Comparison of ENCODE assay signal across 21 mouse cellular contexts in genomic region chr9:21587678-21588349, GRCm38 (mm10). TPM values are rescaled to one million over a fixed set of nuclear protein-coding genes. Genes with fewer than 3 reads are reported as not detected.
DNase-seq lines count a peak whose midpoint lies in the region; ATAC-seq and TF ChIP-seq lines count a peak whose summit lies in the region.
"Had no signal": no experiment of that assay in that cellular context is flagged by ENCODE, and none has a peak within 500 bp of the region (broad histone marks: within the 10 kb centered on the region; RNA-seq: fewer than 3 reads in every experiment).

No protein-coding gene starts in this region.

- TF ChIP-seq CTCF in intestine, postnatal 0 days (IDR thresholded peaks at IDR 0.05; ENCODE audit: low read depth), result no peak

- H3K4me1 ChIP-seq in intestine, postnatal 0 days (replicated peaks; ENCODE audit: control insufficient read depth, insufficient read depth, low read length), result 0 out of 2 replicates have a peak, but pooled peaks cover 5% of the 10 kb centered on the region
- H3K4me1 ChIP-seq in intestine, embryonic 16.5 days (ENCODE audit: control insufficient read depth, insufficient read depth, low read length), result peaks cover 6% of the 10 kb centered on the region
- peaks cover 15% of the 10 kb centered on the region for H3K4me1 ChIP-seq in kidney, embryonic 15.5 days

- no peaks in the 10 kb centered on the region for H3K9me3 ChIP-seq in intestine, postnatal 0 days (ENCODE audit: control insufficient read depth)
- H3K9me3 ChIP-seq in intestine, embryonic 16.5 days (ENCODE audit: control insufficient read depth, low read length), result no peaks in the 10 kb centered on the region
- H3K9me3 ChIP-seq in kidney, embryonic 15.5 days (replicated peaks), result no peaks in the 10 kb centered on the region
- H3K9me3 ChIP-seq: embryonic facial prominence, embryonic 10.5 days; forebrain, embryonic 13.5 days; G1E; heart, embryonic 15.5 days had no signal

- DNase-seq in right cerebral cortex, adult 18-20 months, result peak; percentile 34
- no peak for DNase-seq in right cerebral cortex, postnatal 14 days
- peak; percentile 34 for DNase-seq in brain, adult 2 months (ENCODE audit: low read depth, low spot score)
- DNase-seq: adrenal gland, adult 8-10 months; adrenal gland, postnatal 36 days; cerebellum, adult 11 months; cerebellum, adult 9-11 months; cerebellum, postnatal 36 days; forebrain, postnatal 0 days; gastrocnemius, postnatal 36 days; heart, adult 18-20 months; heart, postnatal 14 days had no signal

- H3K36me3 ChIP-seq in intestine, postnatal 0 days (ENCODE audit: control insufficient read depth, insufficient read depth), result peaks cover 71% of the 10 kb centered on the region
- peaks cover 18% of the 10 kb centered on the region; the same call in 1 of the 2 replicates for H3K36me3 ChIP-seq in intestine, embryonic 16.5 days (ENCODE audit: control insufficient read depth, insufficient read depth, low read length)
- H3K36me3 ChIP-seq in kidney, embryonic 15.5 days, result peaks cover 85% of the 10 kb centered on the region

- H3K4me2 ChIP-seq in intestine, postnatal 0 days (replicated peaks; ENCODE audit: low read depth), result no peak overlapping the region
- H3K4me2 ChIP-seq in intestine, embryonic 16.5 days (ENCODE audit: low read depth, low read length), result no peak overlapping the region
- H3K4me2 ChIP-seq in kidney, embryonic 15.5 days, result no peak overlapping the region
- H3K4me2 ChIP-seq: forebrain, embryonic 13.5 days; heart, embryonic 11.5 days; heart, embryonic 15.5 days; hindbrain, embryonic 14.5 days had no signal

- ATAC-seq in intestine, postnatal 0 days, result no peak
- ATAC-seq in intestine, embryonic 16.5 days, result no peak
- ATAC-seq in kidney, embryonic 15.5 days (replicated peaks; ENCODE audit: low FRiP score), result no peak
- ATAC-seq: forebrain, embryonic 13.5 days; forebrain, postnatal 0 days had no signal

- H3K27me3 ChIP-seq in intestine, postnatal 0 days (replicated peaks; ENCODE audit: control insufficient read depth, insufficient read depth, low read length), result no peaks in the 10 kb centered on the region
- no peaks in the 10 kb centered on the region for H3K27me3 ChIP-seq in intestine, embryonic 16.5 days (replicated peaks; ENCODE audit: control insufficient read depth, insufficient read depth, low read length)
- no peaks in the 10 kb centered on the region for H3K27me3 ChIP-seq in kidney, embryonic 15.5 days
- H3K27me3 ChIP-seq: forebrain, embryonic 13.5 days; heart, embryonic 15.5 days had no signal

- H3K27ac ChIP-seq in intestine, postnatal 0 days (ENCODE audit: low read depth, low read length), result peak overlapping the region; percentile 7; the same call in 1 of the 2 replicates
- no peak overlapping the region for H3K27ac ChIP-seq in intestine, embryonic 16.5 days (ENCODE audit: low read length)
- no peak overlapping the region for H3K27ac ChIP-seq in kidney, embryonic 15.5 days
- H3K27ac ChIP-seq: embryonic facial prominence, embryonic 10.5 days; forebrain, embryonic 13.5 days; heart, embryonic 15.5 days; hindbrain, embryonic 14.5 days had no signal

- no peak overlapping the region for H3K9ac ChIP-seq in intestine, postnatal 0 days (ENCODE audit: low read depth, low read length)
- no peak overlapping the region for H3K9ac ChIP-seq in intestine, embryonic 16.5 days (ENCODE audit: low read depth, low read length)
- H3K9ac ChIP-seq in kidney, embryonic 15.5 days, result no peak overlapping the region
- H3K9ac ChIP-seq: forebrain, embryonic 13.5 days; forebrain, postnatal 0 days; heart, embryonic 15.5 days; hindbrain, embryonic 14.5 days had no signal

- H3K4me3 ChIP-seq in intestine, postnatal 0 days (ENCODE audit: low read depth, low read length), result no peak overlapping the region
- no peak overlapping the region for H3K4me3 ChIP-seq in intestine, embryonic 16.5 days (ENCODE audit: low read length)
- no peak overlapping the region for H3K4me3 ChIP-seq in kidney, embryonic 15.5 days (replicated peaks)
- H3K4me3 ChIP-seq: embryonic facial prominence, embryonic 10.5 days; forebrain, embryonic 13.5 days; heart, embryonic 15.5 days had no signal

- WGBS in intestine, postnatal 0 days, result 76% methylated on average over 23 of the region's 23 CpGs
- 85% methylated on average over 23 of the region's 23 CpGs for WGBS in intestine, embryonic 16.5 days
- WGBS in kidney, embryonic 15.5 days, result 86% methylated on average over 23 of the region's 23 CpGs

RNA-seq across cellular contexts. Expression of gene Timm29, which starts 4.7 kb away (rescaled TPM):
- 15.1 and 15.9 TPM in 2 replicates for polyA plus RNA-seq in intestine, postnatal 0 days (2015; fragmentation: Nextera tagmentation; extraction: Ambion mirVana)
- 22.0 and 23.5 TPM in 2 replicates for polyA plus RNA-seq in intestine, embryonic 16.5 days (2015; fragmentation: Nextera tagmentation; extraction: Ambion mirVana)
- 28.4 and 28.6 TPM in 2 replicates for polyA plus RNA-seq in kidney, embryonic 15.5 days (2015; fragmentation: Nextera tagmentation; extraction: Ambion mirVana)

RNA-seq across cellular contexts. Expression of gene Yipf2, which starts 4.8 kb away (rescaled TPM):
- 19.2 and 20.1 TPM in 2 replicates for polyA plus RNA-seq in intestine, postnatal 0 days (2015; fragmentation: Nextera tagmentation; extraction: Ambion mirVana)
- polyA plus RNA-seq in intestine, embryonic 16.5 days (2015; fragmentation: Nextera tagmentation; extraction: Ambion mirVana), result 34.0 and 34.7 TPM in 2 replicates
- polyA plus RNA-seq in kidney, embryonic 15.5 days (2015; fragmentation: Nextera tagmentation; extraction: Ambion mirVana), result 29.7 and 32.7 TPM in 2 replicates

RNA-seq across cellular contexts. Expression of gene Smarca4, which starts 28.2 kb away (rescaled TPM):
- 22.1 and 24.4 TPM in 2 replicates for polyA plus RNA-seq in intestine, postnatal 0 days (2015; fragmentation: Nextera tagmentation; extraction: Ambion mirVana)
- 59.5 and 61.2 TPM in 2 replicates for polyA plus RNA-seq in intestine, embryonic 16.5 days (2015; fragmentation: Nextera tagmentation; extraction: Ambion mirVana)
- 91.0 and 101 TPM in 2 replicates for polyA plus RNA-seq in kidney, embryonic 15.5 days (2015; fragmentation: Nextera tagmentation; extraction: Ambion mirVana)

RNA-seq across cellular contexts. Expression of gene Carm1, which starts 41.1 kb away (rescaled TPM):
- polyA plus RNA-seq in intestine, postnatal 0 days (2015; fragmentation: Nextera tagmentation; extraction: Ambion mirVana), result 10.0 and 11.9 TPM in 2 replicates
- polyA plus RNA-seq in intestine, embryonic 16.5 days (2015; fragmentation: Nextera tagmentation; extraction: Ambion mirVana), result 14.3 and 15.1 TPM in 2 replicates
- 44.1 and 50.2 TPM in 2 replicates for polyA plus RNA-seq in kidney, embryonic 15.5 days (2015; fragmentation: Nextera tagmentation; extraction: Ambion mirVana)
